Mouse (Mus musculus) gastrocnemius, adult 2 months (tissue): ENCODE results near the gene Pkd1. TPM values are rescaled to one million over a fixed set of nuclear protein-coding genes. Genes with fewer than 3 reads are reported as not detected.

ENCODE experiments used
- DNase-seq: peaks from one replicate; pipeline ENCODE4 v3.0.0; 2022
- H3K27ac ChIP-seq: fragments of 200-600 bp; 2 replicates; pipeline ENCODE4 v1.8.1; 2022; ENCODE audit warnings: mild to moderate bottlenecking
- H3K4me3 ChIP-seq: fragments of 200-600 bp; 2 replicates; pipeline ENCODE4 v1.8.1; 2022; ENCODE audit warnings: mild to moderate bottlenecking, moderate library complexity
- CTCF ChIP-seq: fragments of 200-600 bp; IDR thresholded peaks from 2 replicates; pipeline ENCODE4 v1.8.1; 2022; ENCODE audit warnings: antibody characterized with exemption, mild to moderate bottlenecking, moderate library complexity
- intact Hi-C: fragments of 180-260 bp; cut with DNase I; formaldehyde crosslinking; loops from one replicate; pipeline ENCODE4 v1.15.1; 2025
- total RNA-seq, 2 experiments: library from RNA; stranded (reverse); gene quantifications; 2 replicates each; pipeline ENCODE4 v1.2.3; 2021

Gene Pkd1
- total RNA-seq, 2 experiments from 2014 or later, result 18.3 to 25.0 TPM

DNA sequence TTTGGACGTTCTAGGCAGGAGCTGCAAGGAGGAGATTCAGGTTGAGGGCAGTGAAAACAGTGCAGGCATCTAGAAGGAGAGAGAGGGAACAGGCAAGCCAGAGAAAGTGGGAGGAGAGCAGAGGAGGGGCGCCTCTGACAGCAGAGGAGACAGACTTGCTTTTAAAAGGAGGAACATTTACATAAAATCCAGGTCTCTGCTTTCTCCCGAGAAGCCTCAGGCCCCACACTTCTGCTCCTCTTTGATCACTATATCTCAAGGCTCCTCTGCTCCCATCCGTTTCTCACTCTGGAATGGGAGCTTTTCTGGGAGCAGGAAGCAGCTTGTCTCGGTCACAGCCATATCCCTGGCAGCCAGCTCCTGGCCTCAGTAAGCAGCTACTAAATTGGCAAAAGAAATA lies 14.3 kb upstream of the Pkd1 start:
- Histone ChIP-seq H3K4me3 (no peak overlapping the region), H3K27ac (no peak overlapping the region)
- no peak for TF ChIP-seq CTCF
- intact Hi-C loops, result loop anchor here (2.0 kb wide), 1 partner anchor 40 kb away; no protein-coding TSS in a partner anchor
- DNase-seq, result no peak

DNA sequence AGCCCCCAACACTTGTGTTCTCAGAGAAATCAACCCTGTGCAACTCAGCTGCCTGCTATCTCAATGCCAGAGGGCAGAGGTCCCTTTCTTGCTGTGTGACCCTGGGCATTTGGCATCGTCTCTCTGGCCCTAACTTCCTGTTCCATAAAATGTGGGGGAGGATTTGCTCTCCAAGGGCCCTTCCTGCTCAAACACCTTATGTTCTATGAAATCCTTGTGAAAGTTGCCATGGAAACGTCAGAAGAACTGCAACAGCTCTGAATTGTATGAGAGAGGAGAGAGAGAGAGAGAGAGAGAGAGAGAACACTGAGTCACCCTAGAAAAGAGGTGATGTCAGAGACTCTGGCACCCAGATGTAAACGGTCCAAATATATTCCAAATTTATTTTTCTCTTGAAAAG lies 12.1 kb upstream of the Pkd1 start:
- Histone ChIP-seq H3K27ac (no peak overlapping the region), H3K4me3 (no peak overlapping the region)
- intact Hi-C loops, result no loop called here
- TF ChIP-seq CTCF, result no peak
- no peak for DNase-seq

DNA sequence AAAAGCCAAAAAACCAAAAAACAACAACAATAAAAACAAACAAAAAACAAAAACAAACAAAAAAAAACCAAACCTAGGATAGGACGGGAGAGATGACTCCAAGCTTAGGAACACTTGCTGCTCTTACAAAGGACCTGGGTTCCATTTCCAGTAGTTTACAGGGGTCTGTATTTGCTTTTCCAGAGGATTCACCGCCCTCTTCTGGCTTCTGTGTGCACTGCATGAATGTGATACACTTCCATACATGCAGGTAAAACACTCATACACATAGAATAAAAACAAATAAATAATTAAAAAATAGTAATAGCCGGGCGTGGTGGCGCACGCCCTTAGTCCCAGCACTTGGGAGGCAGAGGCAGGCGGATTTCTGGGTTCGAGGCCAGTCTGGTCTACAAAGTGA lies 10.7 kb upstream of the Pkd1 start:
- peak; percentile 80 for TF ChIP-seq CTCF
- intact Hi-C loops, result no loop called here
- H3K4me3 ChIP-seq, result no peak overlapping the region
- DNase-seq, result peak; percentile 46
- no peak overlapping the region for H3K27ac ChIP-seq

DNA sequence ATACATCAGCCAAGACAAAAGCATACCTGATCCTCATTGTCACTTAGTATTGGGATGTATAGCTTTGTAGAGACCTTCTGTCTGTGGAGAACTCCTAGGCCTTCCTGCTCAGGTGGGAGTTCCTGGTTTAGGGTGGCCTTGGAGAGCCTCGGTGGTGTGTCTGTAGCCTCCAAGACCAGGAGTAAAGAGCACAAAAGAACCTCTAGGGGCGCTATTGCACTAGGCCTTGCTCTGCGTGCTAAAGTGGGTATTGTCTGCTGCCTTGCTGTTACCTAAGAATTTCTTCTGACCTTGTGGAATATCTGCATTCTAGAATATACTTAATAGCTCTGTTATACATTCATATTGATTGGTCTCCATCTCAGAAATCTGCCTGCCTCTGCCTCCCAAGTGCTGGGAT lies 9.3 kb upstream of the Pkd1 start:
- DNase-seq, result no peak

DNA sequence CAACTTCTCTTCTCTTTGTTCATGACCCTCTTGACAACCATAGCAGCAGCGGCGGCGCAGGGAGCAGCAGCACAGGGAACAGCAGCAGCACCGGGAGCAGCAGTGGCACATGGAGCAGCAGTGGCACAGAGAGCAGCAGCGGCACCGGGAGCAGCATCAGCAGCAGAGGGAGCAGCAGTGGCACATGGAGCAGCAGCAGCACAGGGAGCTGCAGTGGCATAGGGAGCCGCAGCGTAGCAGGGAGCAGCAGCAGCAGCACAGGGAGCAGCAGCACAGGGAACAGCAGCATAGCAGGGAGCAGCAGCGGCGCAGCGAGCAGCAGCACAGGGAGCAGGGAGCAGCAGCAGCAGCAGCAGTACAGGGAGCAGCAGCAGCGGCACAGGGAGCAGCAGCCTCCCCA lies 5.0 kb upstream of the Pkd1 start:
- TF ChIP-seq CTCF, result no peak
- Histone ChIP-seq H3K27ac (no peak overlapping the region), H3K4me3 (no peak overlapping the region)
- DNase-seq, result no peak
- intact Hi-C loops, result loop anchor here (5.0 kb wide), 1 partner anchor 123 kb away; the partner anchor contains the start of gene Zfp598

More for the DNA sequence above, 9.3 kb upstream of the Pkd1 start:
- no peak overlapping the region for H3K27ac ChIP-seq
- H3K4me3 ChIP-seq, result no peak overlapping the region
- intact Hi-C loops, result loop anchor here (1.0 to 5.0 kb wide), 3 partner anchors 86 to 127 kb away; partner anchors contain the start of gene Zfp598
- TF ChIP-seq CTCF, result peak; percentile 92

DNA sequence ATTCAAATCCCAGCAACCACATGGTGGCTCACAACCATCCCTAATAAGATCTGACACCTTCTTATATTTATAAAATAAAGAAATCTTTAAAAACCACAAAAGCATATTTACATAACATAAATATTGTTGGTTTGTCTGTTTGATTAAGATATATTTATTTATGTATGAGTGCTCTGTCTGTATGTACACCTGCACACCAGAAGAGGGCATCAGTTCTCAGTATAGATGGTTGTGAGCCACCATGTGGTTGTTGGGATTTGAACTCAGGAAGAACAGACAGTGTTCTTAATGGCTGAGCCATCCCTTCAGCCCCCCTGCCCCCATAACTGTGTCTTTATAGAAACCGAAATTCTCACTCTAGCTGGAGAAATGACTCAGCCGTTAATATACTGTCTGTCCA lies 4.4 kb upstream of the Pkd1 start:
- DNase-seq, result no peak
- no peak overlapping the region for H3K27ac ChIP-seq
- intact Hi-C loops, result no loop called here
- no peak overlapping the region for H3K4me3 ChIP-seq
- TF ChIP-seq CTCF, result peak; percentile 6; the same call in 1 of the 2 replicates

DNA sequence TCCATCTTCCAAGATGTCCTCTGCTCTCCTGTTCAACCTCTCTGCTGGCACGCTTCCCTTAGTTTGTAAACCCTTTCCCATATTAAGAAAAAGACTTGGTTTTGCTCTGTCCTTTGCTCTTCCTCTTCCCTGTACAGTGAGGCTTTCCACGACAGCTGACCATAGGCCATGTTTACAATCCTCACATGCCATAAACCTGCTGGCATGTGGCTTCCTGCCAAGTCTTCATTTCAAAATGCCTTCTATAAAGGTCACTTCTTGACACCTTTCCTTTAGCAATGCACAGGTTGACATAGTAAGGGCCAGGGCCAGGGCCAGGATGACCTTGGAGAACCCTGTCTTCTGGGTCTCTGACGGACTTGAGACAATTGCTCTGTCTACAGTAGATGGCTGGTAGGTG lies 3.4 kb upstream of the Pkd1 start:
- intact Hi-C loops, result no loop called here
- TF ChIP-seq CTCF, result no peak

DNA sequence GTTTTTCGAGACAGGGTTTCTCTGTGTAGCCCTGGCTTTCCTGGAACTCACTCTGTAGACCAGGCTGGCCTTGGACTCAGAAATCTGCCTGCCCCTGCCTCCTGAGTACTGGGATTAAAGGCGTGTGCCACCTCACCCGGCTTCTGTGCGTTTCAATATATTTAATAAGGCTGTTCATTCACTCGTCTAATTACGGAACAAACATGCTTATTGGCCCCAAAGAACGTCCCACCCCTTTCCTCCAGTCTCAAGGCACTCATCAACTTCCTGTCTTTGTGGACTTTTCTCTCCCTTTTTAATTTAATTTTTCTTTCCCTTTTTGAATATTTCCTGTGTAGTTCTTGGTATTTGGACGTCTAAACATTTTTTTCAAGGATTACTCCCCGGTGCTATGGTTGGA lies 1.2 kb upstream of the Pkd1 start:
- no peak for TF ChIP-seq CTCF
- intact Hi-C loops, result no loop called here
- peak overlapping the region; percentile 94 for H3K27ac ChIP-seq
- peak overlapping the region; percentile 78 for H3K4me3 ChIP-seq
- no peak for DNase-seq

More for the DNA sequence above, 3.4 kb upstream of the Pkd1 start:
- Histone ChIP-seq H3K4me3 (no peak overlapping the region), H3K27ac (no peak overlapping the region)
- DNase-seq, result no peak

DNA sequence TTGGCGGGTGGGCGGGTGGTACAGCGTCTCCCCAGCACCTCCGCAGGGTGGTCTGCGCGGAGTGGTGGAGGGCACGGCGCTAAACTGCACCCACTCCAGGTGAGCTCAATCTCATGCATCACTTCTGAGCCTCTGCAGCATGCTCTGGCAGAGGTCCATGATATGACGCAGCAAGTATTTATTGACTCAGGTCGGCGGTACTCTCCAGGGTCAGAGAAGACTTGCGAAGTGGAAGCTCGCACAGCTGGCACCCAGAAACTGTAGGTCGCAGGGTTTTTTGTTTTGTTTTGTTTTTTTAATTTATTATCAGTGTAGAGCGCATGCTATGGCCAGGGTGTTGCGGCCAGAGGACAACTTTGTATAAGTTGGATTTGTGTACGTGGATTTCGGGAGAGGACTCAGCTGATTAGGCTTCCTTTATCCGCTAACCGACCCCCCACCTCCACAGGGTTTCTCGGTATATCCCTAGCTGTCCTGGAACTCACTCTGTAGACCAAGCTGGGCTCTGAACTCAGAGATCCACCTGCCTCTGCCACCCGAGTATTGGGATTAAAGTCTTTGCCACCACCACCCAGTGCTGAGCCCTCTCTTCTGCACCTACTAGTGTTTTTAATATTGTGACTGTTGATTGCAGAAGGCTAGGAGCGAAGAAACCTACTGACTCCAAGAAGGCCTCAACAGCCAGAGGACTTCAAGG lies 565 bp upstream of the Pkd1 start:
- Histone ChIP-seq H3K4me3 (peak overlapping the region; percentile 78), H3K27ac (peak overlapping the region; percentile 94)
- peak; percentile 66 for DNase-seq
- TF ChIP-seq CTCF, result no peak
- intact Hi-C loops, result no loop called here

DNA sequence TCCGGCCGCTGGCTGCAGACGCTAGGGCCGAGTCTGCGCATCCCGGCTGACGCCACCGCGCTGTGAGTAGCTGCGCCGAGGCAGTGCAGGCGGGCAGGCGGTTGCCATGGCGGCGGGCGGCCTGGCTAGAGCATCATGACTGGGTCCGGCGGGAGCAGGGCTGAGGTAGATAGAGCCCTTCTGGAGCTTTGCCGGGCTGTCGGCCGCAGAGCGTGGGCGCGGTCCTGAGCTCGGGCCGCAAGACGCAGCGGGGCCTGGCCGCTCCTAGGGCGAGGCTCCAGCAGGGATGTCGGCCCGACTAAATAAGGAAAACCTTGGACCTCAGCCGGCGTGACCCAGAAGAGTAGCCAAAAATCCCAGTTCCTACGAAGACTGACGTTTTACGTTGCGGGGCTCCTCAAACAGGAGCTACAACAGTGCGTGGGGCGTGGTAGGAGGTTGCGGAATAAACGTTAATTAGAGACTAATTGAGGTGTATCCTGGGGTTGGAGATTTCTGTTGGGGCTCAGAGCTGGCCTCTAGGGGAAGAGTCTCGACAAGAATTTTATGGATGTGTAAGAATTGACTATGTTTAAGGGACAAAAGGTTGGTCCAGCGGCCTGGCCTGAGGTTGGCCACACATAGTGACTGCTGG lies 899 bp downstream of the Pkd1 start:
- Histone ChIP-seq H3K4me3 (peak overlapping the region; percentile 96), H3K27ac (peak overlapping the region; percentile 98)
- TF ChIP-seq CTCF, result no peak
- peak; percentile 91 for DNase-seq
- intact Hi-C loops, result no loop called here

DNA sequence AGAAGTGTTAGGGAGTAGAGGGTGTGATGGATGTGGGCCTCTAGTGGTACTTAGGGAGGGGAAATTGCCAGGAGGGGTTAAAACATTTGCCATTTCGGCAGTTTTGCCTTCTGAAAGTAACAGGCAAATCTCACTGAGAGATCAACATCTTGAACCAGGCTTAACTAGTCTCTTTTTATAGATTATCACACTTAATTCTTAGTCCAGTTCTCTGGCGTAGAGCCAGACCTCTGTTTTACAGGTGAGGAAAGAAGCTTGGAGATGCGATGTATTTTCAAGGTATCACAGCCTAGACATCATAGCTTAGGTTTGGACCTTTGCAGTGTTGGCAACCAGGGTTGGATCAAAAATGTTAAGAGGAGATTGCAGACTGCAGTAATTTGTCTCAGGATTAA lies 1.4 kb downstream of the Pkd1 start:
- Histone ChIP-seq H3K4me3 (peak overlapping the region; percentile 96), H3K27ac (peak overlapping the region; percentile 98)
- DNase-seq, result no peak
- intact Hi-C loops, result no loop called here
- no peak for TF ChIP-seq CTCF

DNA sequence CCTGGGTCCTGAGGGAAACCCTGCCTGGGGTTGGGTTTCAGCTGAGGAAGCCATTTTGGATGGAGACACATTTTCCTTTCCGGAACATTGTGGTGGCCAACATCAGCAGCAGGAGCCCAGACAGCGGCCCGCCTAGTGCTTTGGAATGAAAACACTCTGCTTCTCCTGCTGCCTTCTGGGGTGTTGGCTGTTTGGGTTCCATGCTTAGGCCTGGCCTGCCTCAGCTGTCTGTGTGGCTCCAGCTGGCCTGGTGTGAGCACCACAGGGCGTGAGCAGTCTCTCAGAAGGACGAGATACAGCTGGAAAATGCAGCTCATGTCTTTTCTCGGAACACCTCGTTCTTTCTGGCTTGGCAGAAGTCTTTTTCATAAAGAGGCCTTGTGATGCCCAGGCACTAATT lies 7.5 kb downstream of the Pkd1 start:
- TF ChIP-seq CTCF, result no peak
- intact Hi-C loops, result no loop called here
- peak overlapping the region; percentile 27 for H3K4me3 ChIP-seq
- H3K27ac ChIP-seq, result peak overlapping the region; percentile 86
- DNase-seq, result peak; percentile 76

DNA sequence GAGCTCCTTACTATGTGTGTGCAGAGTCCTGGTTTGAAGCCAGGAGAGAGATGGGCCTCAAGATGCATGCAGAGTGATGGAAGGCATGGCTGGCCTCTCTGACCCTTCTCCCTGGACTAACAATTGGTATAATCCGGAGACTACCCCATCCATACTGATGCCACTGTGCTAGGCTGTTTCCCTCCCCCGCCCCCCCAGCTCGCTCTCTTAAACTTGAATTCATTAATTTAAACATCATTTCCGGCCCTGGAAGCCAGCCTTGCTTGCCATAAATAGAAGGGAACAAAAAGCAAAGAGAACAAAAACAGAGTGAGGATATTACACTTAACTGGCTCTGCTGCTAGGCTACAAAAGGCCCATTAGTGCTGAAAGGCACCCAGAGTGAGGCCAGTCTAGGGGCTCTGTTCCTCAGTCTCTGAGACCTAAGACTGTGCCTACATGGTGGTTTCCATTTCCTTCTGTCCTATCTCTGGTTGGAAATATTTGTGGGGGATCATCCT lies 9.0 kb downstream of the Pkd1 start:
- DNase-seq, result no peak
- TF ChIP-seq CTCF, result no peak
- Histone ChIP-seq H3K27ac (peak overlapping the region; percentile 86), H3K4me3 (peak overlapping the region; percentile 26)
- intact Hi-C loops, result no loop called here
